Mouse (Mus musculus) forebrain, embryonic 12.5 days (tissue): ENCODE results near the gene Camk2n1. TPM values are rescaled to one million over a fixed set of nuclear protein-coding genes. Genes with fewer than 3 reads are reported as not detected.

Experiments
- ATAC-seq: fragments of 200-750 bp; cut with Nextera tagmentation; 2 replicates; pipeline ENCODE4 v1.8.0; 2017; ENCODE audit warnings: moderate TSS enrichment; ENCODE audit not compliant: low FRiP score
- H3K27ac ChIP-seq: fragments of 300-500 bp; sonication (generic); 2 replicates; pipeline ENCODE4 v1.5.1; 2016; ENCODE audit warnings: mild to moderate bottlenecking
- H3K27me3 ChIP-seq: fragments of 300-500 bp; sonication (generic); 2 replicates; pipeline ENCODE4 v1.6.1; 2016; ENCODE audit warnings: mild to moderate bottlenecking
- H3K36me3 ChIP-seq: fragments of 300-500 bp; sonication (generic); replicated peaks from 2 replicates; pipeline ENCODE4 v1.6.1; 2016; ENCODE audit warnings: mild to moderate bottlenecking
- H3K4me1 ChIP-seq: fragments of 300-500 bp; sonication (generic); 2 replicates; pipeline ENCODE4 v1.6.1; 2016
- H3K4me2 ChIP-seq: fragments of 300-500 bp; sonication (generic); 2 replicates; pipeline ENCODE4 v1.6.1; 2016; ENCODE audit warnings: mild to moderate bottlenecking, moderate library complexity
- H3K4me3 ChIP-seq: fragments of 300-500 bp; sonication (generic); replicated peaks from 2 replicates; pipeline ENCODE4 v1.5.1; 2016; ENCODE audit warnings: mild to moderate bottlenecking
- H3K9ac ChIP-seq: fragments of 300-500 bp; sonication (generic); 2 replicates; pipeline ENCODE4 v1.6.1; 2016; ENCODE audit warnings: mild to moderate bottlenecking
- H3K9me3 ChIP-seq: fragments of 300-500 bp; sonication (generic); 2 replicates; pipeline ENCODE4 v1.6.1; 2016
- WGBS: fragments of 180-500 bp; shearing (Covaris S2); methylation state at CpG from one replicate; pipeline ENCODE4 v1.1.7; 2016; 5-methylcytosine and 5-hydroxymethylcytosine counted together
- polyA plus RNA-seq: library from polyadenylated mRNA; unstranded; fragments of >200 nt; fragmentation: Nextera tagmentation; extraction: Ambion mirVana; gene quantifications from 2 replicates; pipeline ENCODE4 v1.2.1, GENCODE M21; 2016

Camk2n1 gene
- polyA plus RNA-seq, 1 experiment from 2014 or later = 5.4 TPM

DNA sequence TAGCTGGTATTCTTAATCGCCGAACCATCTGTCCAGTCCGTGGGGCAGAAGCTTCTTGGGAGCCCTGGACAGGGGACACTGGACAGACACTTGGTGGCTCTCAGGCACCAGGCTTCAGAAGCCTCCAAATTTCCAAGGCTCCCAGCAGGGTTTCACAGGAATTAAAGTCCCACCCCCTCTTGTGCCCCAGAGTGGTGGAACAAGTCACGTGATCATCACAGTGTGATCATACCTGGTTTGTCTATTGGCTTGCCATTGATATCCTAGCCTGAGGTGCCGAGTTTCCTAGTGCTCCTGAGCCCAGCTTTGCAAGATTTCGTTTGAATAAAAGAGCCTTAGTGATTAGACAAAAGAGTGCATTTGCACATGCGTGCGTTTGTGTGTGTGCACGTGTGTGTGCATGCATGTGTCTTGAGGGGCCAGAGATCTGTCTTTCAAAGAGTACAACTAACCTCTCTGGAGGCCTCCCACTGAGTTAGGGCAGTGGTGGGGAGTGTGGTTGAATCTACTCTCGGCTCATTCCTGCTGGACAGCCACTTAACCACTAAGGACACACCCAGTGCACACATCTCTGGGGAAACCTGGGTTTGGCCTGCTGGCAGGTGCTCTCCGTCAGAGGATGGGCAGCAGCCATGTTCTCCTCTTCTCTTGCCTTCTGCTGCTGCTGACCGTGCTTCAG is 4.3 kb upstream of the Camk2n1 start:
- no peak overlapping the region for H3K9ac ChIP-seq
- no peak overlapping the region for H3K4me3 ChIP-seq
- no peak overlapping the region for H3K27ac ChIP-seq
- H3K4me2 ChIP-seq = no peak overlapping the region
- peaks cover 48% of the 10 kb centered on the region for H3K4me1 ChIP-seq
- no peaks in the 10 kb centered on the region for H3K36me3 ChIP-seq
- H3K27me3 ChIP-seq = peaks cover 61% of the 10 kb centered on the region
- ATAC-seq = no peak
- 59% methylated on average over 12 of the region's 12 CpGs for WGBS
- no peaks in the 10 kb centered on the region for H3K9me3 ChIP-seq

GRCm38 (mm10) chr4:138452306-138453096 is 1.6 kb upstream of the Camk2n1 start:
- Histone ChIP-seq H3K36me3 (no peaks in the 10 kb centered on the region), H3K4me2 (no peak overlapping the region), H3K9ac (no peak overlapping the region), H3K9me3 (no peaks in the 10 kb centered on the region), H3K27ac (no peak overlapping the region), H3K27me3 (peaks cover 73% of the 10 kb centered on the region), H3K4me1 (peaks cover 59% of the 10 kb centered on the region), H3K4me3 (no peak overlapping the region)
- 28% methylated on average over 15 of the region's 15 CpGs for WGBS
- ATAC-seq = no peak

DNA sequence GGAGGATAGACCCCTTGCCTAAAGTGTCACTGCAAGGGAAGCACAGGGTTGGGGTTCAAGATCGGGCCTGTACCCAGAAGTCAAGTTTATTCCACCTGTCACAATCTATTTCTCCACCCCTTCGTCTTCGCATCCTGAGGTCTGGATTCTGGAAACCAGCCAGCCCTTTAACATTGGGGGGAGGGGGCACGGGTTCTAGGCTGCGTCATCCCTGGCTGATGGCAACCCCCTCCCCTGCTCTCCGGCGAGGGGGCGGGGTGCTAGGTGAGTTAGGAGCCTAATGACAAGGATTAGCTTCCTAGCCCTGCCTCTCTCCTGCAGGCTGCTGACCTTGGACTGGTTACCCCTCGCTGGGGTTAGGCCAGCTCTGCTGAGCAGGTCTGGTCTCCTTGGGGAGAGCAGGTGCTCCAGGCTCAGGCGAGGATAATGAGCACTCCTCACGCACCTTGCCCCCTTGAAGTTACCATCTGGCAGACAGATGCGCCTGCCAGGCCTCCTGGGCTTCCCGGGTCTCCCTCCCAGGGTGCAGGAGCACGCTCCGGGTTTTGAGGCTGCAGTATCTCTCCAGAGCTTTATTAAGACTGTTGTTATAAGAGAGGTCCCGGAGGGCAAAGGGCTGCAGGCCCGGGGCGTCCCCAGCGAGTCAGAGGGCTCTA is 889 bp upstream of the Camk2n1 start:
- Histone ChIP-seq H3K9ac (peak overlapping the region; percentile 90; the same call in 1 of the 2 replicates), H3K4me1 (peaks cover 55% of the 10 kb centered on the region), H3K9me3 (no peaks in the 10 kb centered on the region), H3K4me2 (peak overlapping the region; percentile 96), H3K36me3 (no peaks in the 10 kb centered on the region), H3K27ac (peak overlapping the region; percentile 90), H3K4me3 (peak overlapping the region; percentile 85), H3K27me3 (peaks cover 76% of the 10 kb centered on the region)
- peak; percentile 22; the same call in 1 of the 2 replicates for ATAC-seq
- 4% methylated on average over 19 of the region's 19 CpGs for WGBS

GRCm38 (mm10) chr4:138454571-138455140 is 542 bp downstream of the Camk2n1 start:
- peak overlapping the region; percentile 90 for H3K27ac ChIP-seq
- H3K27me3 ChIP-seq = peaks cover 78% of the 10 kb centered on the region

DNA sequence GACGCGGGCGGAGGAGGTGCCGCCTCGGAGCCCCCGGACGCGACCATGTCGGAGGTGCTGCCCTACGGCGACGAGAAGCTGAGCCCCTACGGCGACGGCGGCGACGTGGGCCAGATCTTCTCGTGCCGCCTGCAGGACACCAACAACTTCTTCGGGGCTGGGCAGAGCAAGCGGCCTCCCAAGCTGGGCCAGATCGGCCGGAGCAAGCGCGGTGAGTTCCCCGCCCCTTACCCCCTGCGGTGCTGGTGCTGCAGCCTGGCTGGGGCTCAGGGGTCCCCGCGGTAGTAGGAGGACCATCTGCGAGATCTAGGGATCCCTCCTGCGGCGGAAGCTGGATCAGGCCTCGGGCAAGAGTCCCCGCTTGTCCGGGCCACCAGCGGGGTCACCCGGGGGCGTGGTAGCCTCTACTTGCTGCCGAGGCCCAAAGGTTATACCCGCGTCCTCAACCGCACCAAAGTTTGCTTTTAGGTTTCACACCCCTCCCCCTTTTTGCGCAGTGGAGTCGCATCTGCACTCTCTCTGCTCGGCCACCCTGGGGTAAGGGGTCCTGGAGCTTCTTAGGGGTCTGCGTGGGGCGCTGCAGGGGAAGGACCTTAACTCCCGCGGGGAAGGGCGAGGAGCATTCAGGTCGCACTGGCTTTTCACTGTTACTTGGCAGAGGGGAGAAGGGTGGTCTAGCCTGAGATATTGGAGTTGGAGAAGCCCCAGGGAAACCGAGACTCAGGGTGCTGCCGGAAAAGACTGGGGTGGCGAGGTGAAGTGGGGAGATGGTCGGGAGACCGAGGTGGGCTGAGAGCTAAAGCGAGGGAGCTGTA is 1.2 kb downstream of the Camk2n1 start:
- peak overlapping the region; percentile 90 for H3K27ac ChIP-seq
- peaks cover 62% of the 10 kb centered on the region for H3K4me1 ChIP-seq
- WGBS = under 1% methylated on average over 58 of the region's 58 CpGs
- peak overlapping the region; percentile 90 for H3K9ac ChIP-seq
- H3K4me3 ChIP-seq = peak overlapping the region; percentile 85
- peak overlapping the region; percentile 96 for H3K4me2 ChIP-seq
- peaks cover 78% of the 10 kb centered on the region for H3K27me3 ChIP-seq
- no peaks in the 10 kb centered on the region for H3K36me3 ChIP-seq
- H3K9me3 ChIP-seq = no peaks in the 10 kb centered on the region
- ATAC-seq = peak; percentile 19; the same call in 1 of the 2 replicates

More at GRCm38 (mm10) chr4:138454571-138455140, 542 bp downstream of the Camk2n1 start:
- Histone ChIP-seq H3K9ac (peak overlapping the region; percentile 90), H3K4me2 (peak overlapping the region; percentile 96), H3K4me3 (peak overlapping the region; percentile 85), H3K36me3 (no peaks in the 10 kb centered on the region), H3K4me1 (peaks cover 57% of the 10 kb centered on the region), H3K9me3 (no peaks in the 10 kb centered on the region)
- WGBS = 1% methylated on average over 50 of the region's 78 CpGs
- ATAC-seq = peak; percentile 54

DNA sequence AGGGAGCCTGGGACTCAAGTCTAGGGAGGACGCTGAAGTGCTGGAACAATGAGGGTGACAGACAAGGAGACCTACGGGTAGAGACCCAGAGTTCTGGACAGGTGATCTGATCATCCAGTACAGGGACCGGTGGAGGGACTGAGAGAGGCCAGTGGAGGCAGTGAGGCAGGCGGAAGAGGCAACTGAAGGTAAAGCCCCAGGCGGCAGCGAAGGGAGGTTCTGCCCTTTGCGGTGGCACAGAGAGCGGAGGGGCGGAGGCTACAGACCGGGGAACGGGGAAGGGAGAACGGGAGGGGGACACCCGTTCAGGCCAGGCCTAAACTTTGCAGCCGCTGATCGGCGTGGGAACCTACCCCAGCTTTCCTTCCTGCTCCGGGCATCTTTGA is 1.8 kb downstream of the Camk2n1 start:
- H3K27me3 ChIP-seq = peaks cover 75% of the 10 kb centered on the region
- H3K4me2 ChIP-seq = peak overlapping the region; percentile 96
- H3K27ac ChIP-seq = peak overlapping the region; percentile 90; the same call in 1 of the 2 replicates
- H3K9ac ChIP-seq = peak overlapping the region; percentile 90
- no peak for ATAC-seq
- H3K4me3 ChIP-seq = peak overlapping the region; percentile 85
- H3K36me3 ChIP-seq = no peaks in the 10 kb centered on the region
- WGBS = under 1% methylated on average over 17 of the region's 17 CpGs
- H3K4me1 ChIP-seq = peaks cover 66% of the 10 kb centered on the region
- no peaks in the 10 kb centered on the region for H3K9me3 ChIP-seq

DNA sequence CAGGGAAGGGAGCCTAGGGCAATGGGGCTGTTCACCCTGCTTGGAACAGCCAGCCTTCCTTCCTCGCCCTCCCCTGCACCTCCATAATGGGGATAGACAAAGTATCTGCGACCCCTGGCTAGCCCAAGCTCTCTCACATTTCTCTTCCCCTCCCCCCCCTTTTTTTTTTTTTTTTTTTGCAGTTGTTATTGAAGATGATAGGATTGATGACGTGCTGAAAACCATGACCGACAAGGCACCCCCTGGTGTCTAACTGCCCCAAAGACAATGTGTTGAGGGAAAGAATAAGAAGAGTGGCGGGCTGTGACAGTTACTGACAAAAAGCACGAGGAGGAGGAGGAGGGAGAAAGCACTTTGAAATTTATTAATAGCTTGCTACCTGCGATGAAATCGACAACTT is 2.4 kb downstream of the Camk2n1 start:
- 9% methylated on average over 5 of the region's 8 CpGs for WGBS
- no peaks in the 10 kb centered on the region for H3K9me3 ChIP-seq
- H3K4me1 ChIP-seq = peaks cover 66% of the 10 kb centered on the region
- H3K27me3 ChIP-seq = peaks cover 73% of the 10 kb centered on the region
- H3K36me3 ChIP-seq = no peaks in the 10 kb centered on the region
- H3K27ac ChIP-seq = peak overlapping the region; percentile 90; the same call in 1 of the 2 replicates
- ATAC-seq = no peak
- peak overlapping the region; percentile 90 for H3K9ac ChIP-seq
- H3K4me2 ChIP-seq = peak overlapping the region; percentile 96
- peak overlapping the region; percentile 85 for H3K4me3 ChIP-seq

GRCm38 (mm10) chr4:138457091-138457490 is 3.0 kb downstream of the Camk2n1 start:
- no peak overlapping the region for H3K4me2 ChIP-seq
- no peak overlapping the region for H3K27ac ChIP-seq
- no peaks in the 10 kb centered on the region for H3K9me3 ChIP-seq
- peaks cover 67% of the 10 kb centered on the region for H3K4me1 ChIP-seq
- no peak overlapping the region; the same call in 1 of the 2 replicates for H3K4me3 ChIP-seq
- ATAC-seq = no peak
- WGBS = 62% methylated on average over 4 of the region's 4 CpGs
- H3K9ac ChIP-seq = no peak overlapping the region
- H3K36me3 ChIP-seq = no peaks in the 10 kb centered on the region
- H3K27me3 ChIP-seq = peaks cover 73% of the 10 kb centered on the region

- Histone ChIP-seq H3K9ac (no peak overlapping the region), H3K4me2 (no peak overlapping the region), H3K4me3 (no peak overlapping the region), H3K4me1 (peaks cover 71% of the 10 kb centered on the region), H3K9me3 (no peaks in the 10 kb centered on the region), H3K27ac (no peak overlapping the region), H3K36me3 (no peaks in the 10 kb centered on the region), H3K27me3 (peaks cover 69% of the 10 kb centered on the region)
- WGBS = 81% methylated on average over 7 of the region's 7 CpGs
- ATAC-seq = no peak
Observed at GRCm38 (mm10) chr4:138458171-138458570, 4.1 kb downstream of the Camk2n1 start.

DNA sequence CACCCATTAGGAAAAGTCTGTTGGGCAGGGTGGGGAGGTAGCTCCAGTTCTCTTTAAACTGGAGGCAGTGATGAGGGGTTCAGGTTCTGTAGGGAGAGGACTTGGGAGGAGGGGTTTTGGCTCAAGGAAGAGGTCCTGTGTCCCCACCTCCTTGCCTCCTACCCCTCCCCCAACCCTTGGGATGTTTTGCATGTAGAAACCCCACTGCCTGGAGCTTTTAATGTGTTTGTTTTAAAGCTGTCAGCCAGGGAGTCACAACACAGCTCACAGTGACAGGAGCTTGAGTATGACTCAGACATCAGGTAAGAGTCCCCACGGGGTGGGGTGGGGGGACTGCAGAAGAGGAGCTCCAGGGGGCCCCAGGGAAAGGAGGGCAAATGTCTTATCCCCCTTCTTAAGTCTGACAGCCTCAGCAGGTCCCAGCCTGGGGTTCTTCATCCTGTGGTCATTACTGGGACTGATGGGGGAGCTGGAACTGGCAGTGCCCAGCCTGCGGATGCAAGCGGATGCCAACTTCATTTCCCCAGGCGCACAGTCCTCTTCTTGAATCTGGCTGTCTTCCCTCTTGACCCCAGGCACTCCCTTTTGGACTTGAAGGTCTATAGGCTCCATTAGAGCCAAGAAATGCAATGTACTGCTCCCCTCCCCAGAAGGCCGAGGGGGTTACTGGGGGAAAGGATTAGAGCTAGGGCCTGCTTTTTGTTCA is 4.8 kb downstream of the Camk2n1 start:
- Histone ChIP-seq H3K9ac (no peak overlapping the region), H3K27me3 (peaks cover 65% of the 10 kb centered on the region), H3K4me2 (no peak overlapping the region), H3K4me1 (peaks cover 71% of the 10 kb centered on the region), H3K27ac (no peak overlapping the region), H3K36me3 (no peaks in the 10 kb centered on the region), H3K9me3 (no peaks in the 10 kb centered on the region), H3K4me3 (no peak overlapping the region)
- no peak for ATAC-seq
- 52% methylated on average over 5 of the region's 5 CpGs for WGBS

- Histone ChIP-seq H3K9me3 (no peaks in the 10 kb centered on the region), H3K4me3 (no peak overlapping the region), H3K9ac (no peak overlapping the region), H3K27me3 (peaks cover 63% of the 10 kb centered on the region), H3K4me2 (no peak overlapping the region), H3K36me3 (no peaks in the 10 kb centered on the region), H3K4me1 (peaks cover 77% of the 10 kb centered on the region), H3K27ac (no peak overlapping the region)
- no peak for ATAC-seq
- WGBS = 77% methylated on average over 6 of the region's 6 CpGs
Observed at GRCm38 (mm10) chr4:138459775-138460174, 5.7 kb downstream of the Camk2n1 start.
